Mouse (Mus musculus): ENCODE measurements around the gene 2200002J24Rik. TPM values are rescaled to one million over a fixed set of nuclear protein-coding genes. Genes with fewer than 3 reads are reported as not detected.

2200002J24Rik gene
- polyA plus RNA-seq, 1 experiment = 0.63 TPM

- DNase-seq (ENCODE audit: low read depth in 1 of 2, low spot score in 2 of 2) = no peak
- WGBS = 78% methylated on average over 5 of the region's 5 CpGs
- H3K4me3 ChIP-seq (ENCODE audit: extremely low read depth, insufficient read depth, insufficient read length) = no peak overlapping the region
- H3K27me3 ChIP-seq (ENCODE audit: control insufficient read depth, insufficient read depth, low read length) = no peaks in the 10 kb centered on the region
- H3K4me1 ChIP-seq (ENCODE audit: control insufficient read depth, insufficient read depth, insufficient read length) = no peaks in the 10 kb centered on the region; the same call in 1 of the 2 replicates
- H3K27ac ChIP-seq (ENCODE audit: insufficient read depth, low read length) = no peak overlapping the region
- TF ChIP-seq POLR2A (IDR thresholded peaks at IDR 0.05; ENCODE audit: low read depth, low read length) (no peak), CTCF (IDR thresholded peaks at IDR 0.05; ENCODE audit: extremely low read depth, insufficient read depth, insufficient read length, insufficient replicate concordance) (no peak)
- no peaks in the 10 kb centered on the region for H3K36me3 ChIP-seq (ENCODE audit: control insufficient read depth, insufficient read depth, low read length)
These were observed 20.3 kb upstream of the 2200002J24Rik start for GRCm38 (mm10) chr7:30678263-30678975.

DNA sequence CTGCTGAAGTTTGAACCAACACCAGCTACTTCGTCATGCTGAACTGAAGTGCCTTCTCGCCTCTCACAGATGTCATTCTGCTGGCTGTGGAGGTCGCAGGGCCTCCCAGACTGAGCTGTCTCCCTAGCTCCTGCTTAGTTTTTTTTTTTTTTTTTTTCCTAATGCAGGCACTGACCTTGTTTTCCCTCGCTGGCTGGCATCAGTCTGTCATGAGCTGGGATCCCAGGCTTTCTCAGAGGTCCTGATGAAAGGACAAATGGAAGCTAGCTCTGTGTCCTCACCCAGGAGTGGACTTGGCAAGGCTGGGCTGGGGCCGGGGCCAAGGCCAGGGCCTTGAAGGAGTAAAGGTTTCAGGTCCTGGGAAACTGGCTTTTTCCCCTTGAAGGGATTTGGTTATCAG is 16.8 kb upstream of the 2200002J24Rik start:
- Histone ChIP-seq H3K4me1 (ENCODE audit: control insufficient read depth, insufficient read depth, insufficient read length) (peaks cover 2% of the 10 kb centered on the region; the same call in 1 of the 2 replicates), H3K36me3 (ENCODE audit: control insufficient read depth, insufficient read depth, low read length) (no peaks in the 10 kb centered on the region), H3K27ac (ENCODE audit: insufficient read depth, low read length) (no peak overlapping the region), H3K4me3 (ENCODE audit: extremely low read depth, insufficient read depth, insufficient read length) (no peak overlapping the region), H3K27me3 (ENCODE audit: control insufficient read depth, insufficient read depth, low read length) (no peaks in the 10 kb centered on the region)
- no peak for DNase-seq (ENCODE audit: low read depth in 1 of 2, low spot score in 2 of 2)
- WGBS = 90% methylated on average over 5 of the region's 5 CpGs
- TF ChIP-seq CTCF (IDR thresholded peaks at IDR 0.05; ENCODE audit: extremely low read depth, insufficient read depth, insufficient read length, insufficient replicate concordance) = no peak
- no peak for TF ChIP-seq POLR2A (IDR thresholded peaks at IDR 0.05; ENCODE audit: low read depth, low read length)

- no peak for DNase-seq (ENCODE audit: low read depth in 1 of 2, low spot score in 2 of 2)
- Histone ChIP-seq H3K4me3 (ENCODE audit: extremely low read depth, insufficient read depth, insufficient read length) (no peak overlapping the region), H3K27ac (ENCODE audit: insufficient read depth, low read length) (no peak overlapping the region), H3K36me3 (ENCODE audit: control insufficient read depth, insufficient read depth, low read length) (no peaks in the 10 kb centered on the region), H3K27me3 (ENCODE audit: control insufficient read depth, insufficient read depth, low read length) (no peaks in the 10 kb centered on the region), H3K4me1 (ENCODE audit: control insufficient read depth, insufficient read depth, insufficient read length) (peaks cover 2% of the 10 kb centered on the region; the same call in 1 of the 2 replicates)
- TF ChIP-seq CTCF (IDR thresholded peaks at IDR 0.05; ENCODE audit: extremely low read depth, insufficient read depth, insufficient read length, insufficient replicate concordance) (no peak), POLR2A (IDR thresholded peaks at IDR 0.05; ENCODE audit: low read depth, low read length) (no peak)
- 32% methylated on average over 2 of the region's 2 CpGs for WGBS
These were observed 15.3 kb upstream of the 2200002J24Rik start for GRCm38 (mm10) chr7:30683425-30683824.

GRCm38 (mm10) chr7:30688325-30688724 is 10.4 kb upstream of the 2200002J24Rik start:
- Histone ChIP-seq H3K36me3 (ENCODE audit: control insufficient read depth, insufficient read depth, low read length) (no peaks in the 10 kb centered on the region), H3K4me3 (ENCODE audit: extremely low read depth, insufficient read depth, insufficient read length) (no peak overlapping the region), H3K27me3 (ENCODE audit: control insufficient read depth, insufficient read depth, low read length) (no peaks in the 10 kb centered on the region), H3K27ac (ENCODE audit: insufficient read depth, low read length) (no peak overlapping the region), H3K4me1 (ENCODE audit: control insufficient read depth, insufficient read depth, insufficient read length) (peaks cover 2% of the 10 kb centered on the region; the same call in 1 of the 2 replicates)
- no peak for DNase-seq (ENCODE audit: low read depth in 1 of 2, low spot score in 2 of 2)
- 87% methylated on average over 6 of the region's 6 CpGs for WGBS
- TF ChIP-seq POLR2A (IDR thresholded peaks at IDR 0.05; ENCODE audit: low read depth, low read length) (no peak), CTCF (IDR thresholded peaks at IDR 0.05; ENCODE audit: extremely low read depth, insufficient read depth, insufficient read length, insufficient replicate concordance) (no peak)

DNA sequence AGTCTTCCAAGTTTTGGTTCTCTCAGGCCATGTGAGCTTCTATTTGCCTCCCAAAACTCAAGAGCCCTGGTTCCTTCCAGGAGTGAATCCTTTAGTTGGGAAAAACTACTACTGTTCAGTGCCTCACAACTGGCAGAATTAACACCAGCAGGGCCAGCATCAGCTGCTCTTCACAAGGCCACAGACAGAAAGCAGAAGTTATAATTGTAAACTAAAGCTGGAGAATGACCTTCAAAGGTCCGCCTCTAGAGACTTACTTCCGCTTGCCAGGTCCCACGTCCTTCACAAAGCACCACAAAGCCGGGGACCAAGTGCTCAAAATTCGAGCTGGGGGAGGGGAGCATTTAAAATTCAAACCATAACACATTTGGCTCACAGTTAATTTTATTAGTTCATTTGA is 625 bp upstream of the 2200002J24Rik start:
- no peaks in the 10 kb centered on the region for H3K27me3 ChIP-seq (ENCODE audit: control insufficient read depth, insufficient read depth, low read length)
- H3K36me3 ChIP-seq (ENCODE audit: control insufficient read depth, insufficient read depth, low read length) = no peaks in the 10 kb centered on the region
- H3K27ac ChIP-seq (ENCODE audit: insufficient read depth, low read length) = peak overlapping the region; percentile 68
- TF ChIP-seq POLR2A (IDR thresholded peaks at IDR 0.05; ENCODE audit: low read depth, low read length) (no peak), CTCF (IDR thresholded peaks at IDR 0.05; ENCODE audit: extremely low read depth, insufficient read depth, insufficient read length, insufficient replicate concordance) (no peak)
- H3K4me3 ChIP-seq (ENCODE audit: extremely low read depth, insufficient read depth, insufficient read length) = no peak overlapping the region
- peaks cover 6% of the 10 kb centered on the region; the same call in 1 of the 2 replicates for H3K4me1 ChIP-seq (ENCODE audit: control insufficient read depth, insufficient read depth, insufficient read length)
- peak; percentile 15 to 28 for DNase-seq (ENCODE audit: low read depth in 1 of 2, low spot score in 2 of 2)
- WGBS = 5% methylated on average over 5 of the region's 5 CpGs

DNA sequence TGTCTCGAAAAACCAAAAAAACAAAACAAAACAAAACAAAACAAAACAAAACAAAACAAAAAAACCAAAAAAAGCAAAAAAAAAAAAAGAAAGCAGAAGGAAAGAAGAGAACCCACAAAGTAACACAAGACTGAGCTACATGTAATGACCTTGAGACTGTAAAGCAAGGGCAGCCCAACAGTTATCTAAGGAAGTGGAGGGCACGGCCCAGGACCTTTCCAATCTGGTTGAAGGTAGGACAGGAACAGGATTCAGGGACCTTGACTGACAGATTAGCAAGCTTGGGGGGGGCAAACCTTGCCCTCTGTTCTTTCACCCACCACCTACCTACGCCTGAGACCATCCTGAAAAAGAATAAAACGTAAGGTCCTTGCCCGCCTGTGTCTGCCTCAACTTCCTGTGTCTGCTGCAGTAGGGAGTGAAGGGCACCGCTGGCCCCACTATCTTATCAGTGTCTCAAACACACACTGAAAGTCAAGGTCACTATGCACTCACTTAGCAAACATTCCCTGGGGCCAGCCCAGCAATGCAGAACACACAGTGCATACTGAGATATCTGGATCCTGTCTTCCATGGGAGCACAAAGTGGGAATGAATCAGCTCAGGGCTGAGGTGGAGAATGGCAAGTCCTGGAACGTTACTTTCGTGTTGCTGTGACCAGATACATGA is 7.6 kb downstream of the 2200002J24Rik start:
- H3K4me1 ChIP-seq (ENCODE audit: control insufficient read depth, insufficient read depth, insufficient read length) = no peaks in the 10 kb centered on the region
- TF ChIP-seq CTCF (IDR thresholded peaks at IDR 0.05; ENCODE audit: extremely low read depth, insufficient read depth, insufficient read length, insufficient replicate concordance) = no peak
- no peak for TF ChIP-seq POLR2A (IDR thresholded peaks at IDR 0.05; ENCODE audit: low read depth, low read length)
- no peak for DNase-seq (ENCODE audit: low read depth in 1 of 2, low spot score in 2 of 2)
- no peaks in the 10 kb centered on the region for H3K27me3 ChIP-seq (ENCODE audit: control insufficient read depth, insufficient read depth, low read length)
- no peaks in the 10 kb centered on the region for H3K36me3 ChIP-seq (ENCODE audit: control insufficient read depth, insufficient read depth, low read length)
- 70% methylated on average over 8 of the region's 8 CpGs for WGBS
- no peak overlapping the region for H3K4me3 ChIP-seq (ENCODE audit: extremely low read depth, insufficient read depth, insufficient read length)
- no peak overlapping the region for H3K27ac ChIP-seq (ENCODE audit: insufficient read depth, low read length)

- no peak overlapping the region for H3K27ac ChIP-seq (ENCODE audit: insufficient read depth, low read length)
- H3K27me3 ChIP-seq (ENCODE audit: control insufficient read depth, insufficient read depth, low read length) = no peaks in the 10 kb centered on the region
- H3K4me3 ChIP-seq (ENCODE audit: extremely low read depth, insufficient read depth, insufficient read length) = no peak overlapping the region
- 90% methylated on average over 1 of the region's 1 CpGs for WGBS
- TF ChIP-seq CTCF (IDR thresholded peaks at IDR 0.05; ENCODE audit: extremely low read depth, insufficient read depth, insufficient read length, insufficient replicate concordance) (no peak), POLR2A (IDR thresholded peaks at IDR 0.05; ENCODE audit: low read depth, low read length) (no peak)
- no peaks in the 10 kb centered on the region for H3K4me1 ChIP-seq (ENCODE audit: control insufficient read depth, insufficient read depth, insufficient read length)
- no peak for DNase-seq (ENCODE audit: low read depth in 1 of 2, low spot score in 2 of 2)
- no peaks in the 10 kb centered on the region for H3K36me3 ChIP-seq (ENCODE audit: control insufficient read depth, insufficient read depth, low read length)
These were observed 8.7 kb downstream of the 2200002J24Rik start for GRCm38 (mm10) chr7:30707441-30707840.

Measured in spleen, adult 2 months (tissue).